Mouse (Mus musculus): ENCODE data around the gene Cdc42ep2. TPM values are rescaled to one million over a fixed set of nuclear protein-coding genes. Genes with fewer than 3 reads are reported as not detected.

The Cdc42ep2 gene
- polyA plus RNA-seq, 1 experiment = 0.10 TPM

DNA sequence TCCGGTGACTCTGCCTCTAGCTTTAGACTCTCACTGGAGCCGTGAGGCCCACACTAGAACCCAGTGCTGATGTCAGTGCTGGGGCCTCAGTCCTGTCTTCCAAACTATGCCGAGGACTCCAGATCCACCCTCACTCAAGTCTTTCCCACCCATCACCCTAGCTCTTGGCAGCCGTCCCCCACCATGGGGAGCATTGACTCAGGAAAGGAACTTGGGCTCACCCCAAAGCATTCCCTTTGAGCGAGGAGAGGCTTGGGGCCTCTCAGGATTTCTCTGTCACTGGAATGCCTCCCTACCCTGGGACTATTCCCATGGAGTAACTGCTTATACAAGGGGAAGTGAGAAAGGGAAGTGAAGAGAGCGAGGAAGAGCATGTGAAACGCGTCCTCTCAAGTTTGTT is 21.3 kb upstream of the Cdc42ep2 start:
- TF ChIP-seq GATA1 (IDR thresholded peaks at IDR 0.05; ENCODE audit: low read length) (no peak), TAL1 (IDR thresholded peaks at IDR 0.05; ENCODE audit: low read length) (no peak)
- Histone ChIP-seq H3K4me1 (ENCODE audit: control insufficient read depth) (peaks cover 13% of the 10 kb centered on the region), H3K27me3 (ENCODE audit: control insufficient read depth) (no peaks in the 10 kb centered on the region), H3K4me3 (replicated peaks) (no peak overlapping the region), H3K9me3 (ENCODE audit: control insufficient read depth, low read length) (no peaks in the 10 kb centered on the region), H3K36me3 (ENCODE audit: control insufficient read depth) (peaks cover 100% of the 10 kb centered on the region)

DNA sequence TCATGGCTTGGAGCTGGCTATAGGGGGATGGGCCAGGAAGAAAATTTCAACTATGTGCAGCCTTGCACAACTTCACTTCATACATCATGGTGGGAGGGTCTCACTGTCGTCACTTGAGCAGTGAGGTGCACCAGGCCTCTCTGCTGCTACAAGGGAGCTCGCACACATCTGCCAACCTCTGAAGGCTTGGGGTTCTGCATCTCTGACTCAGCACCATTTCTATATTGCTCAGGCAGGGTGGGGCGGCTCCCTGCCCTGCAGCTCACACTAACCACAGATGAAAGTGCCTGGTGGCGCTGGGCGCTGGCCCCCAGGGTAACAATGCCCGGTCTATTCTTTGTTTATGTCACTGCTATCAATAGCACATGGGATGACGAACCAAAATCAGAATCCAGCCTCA is 20.4 kb upstream of the Cdc42ep2 start:
- Histone ChIP-seq H3K9me3 (ENCODE audit: control insufficient read depth, low read length) (no peaks in the 10 kb centered on the region), H3K27me3 (ENCODE audit: control insufficient read depth) (no peaks in the 10 kb centered on the region), H3K4me3 (replicated peaks) (no peak overlapping the region), H3K4me1 (ENCODE audit: control insufficient read depth) (peaks cover 14% of the 10 kb centered on the region), H3K36me3 (ENCODE audit: control insufficient read depth) (peaks cover 100% of the 10 kb centered on the region)
- TF ChIP-seq TAL1 (IDR thresholded peaks at IDR 0.05; ENCODE audit: low read length) (no peak), GATA1 (IDR thresholded peaks at IDR 0.05; ENCODE audit: low read length) (no peak)

DNA sequence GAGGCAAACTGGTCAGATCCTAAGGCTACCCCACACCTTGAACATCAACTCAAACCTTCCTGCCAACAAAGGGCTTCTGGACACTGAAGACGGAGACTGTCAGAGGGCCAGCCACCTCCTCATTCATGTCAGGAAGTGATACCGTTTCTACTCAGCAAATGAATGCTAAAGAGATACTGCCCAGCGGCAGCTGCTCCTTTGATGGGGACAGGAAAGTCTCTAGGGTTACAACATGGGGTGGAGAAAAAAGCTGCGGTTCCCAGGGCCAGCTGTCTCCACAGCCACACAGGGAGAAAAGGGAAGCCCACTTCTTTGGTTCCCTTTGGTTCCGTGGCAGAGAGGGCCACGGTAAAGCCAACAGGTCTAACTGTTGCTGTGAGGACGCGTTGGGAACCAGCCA is 19.5 kb upstream of the Cdc42ep2 start:
- no peaks in the 10 kb centered on the region for H3K9me3 ChIP-seq (ENCODE audit: control insufficient read depth, low read length)
- peaks cover 23% of the 10 kb centered on the region for H3K4me1 ChIP-seq (ENCODE audit: control insufficient read depth)
- no peaks in the 10 kb centered on the region for H3K27me3 ChIP-seq (ENCODE audit: control insufficient read depth)
- TF ChIP-seq TAL1 (IDR thresholded peaks at IDR 0.05; ENCODE audit: low read length) = no peak
- no peak for TF ChIP-seq GATA1 (IDR thresholded peaks at IDR 0.05; ENCODE audit: low read length)
- no peak overlapping the region for H3K4me3 ChIP-seq (replicated peaks)
- H3K36me3 ChIP-seq (ENCODE audit: control insufficient read depth) = peaks cover 100% of the 10 kb centered on the region

DNA sequence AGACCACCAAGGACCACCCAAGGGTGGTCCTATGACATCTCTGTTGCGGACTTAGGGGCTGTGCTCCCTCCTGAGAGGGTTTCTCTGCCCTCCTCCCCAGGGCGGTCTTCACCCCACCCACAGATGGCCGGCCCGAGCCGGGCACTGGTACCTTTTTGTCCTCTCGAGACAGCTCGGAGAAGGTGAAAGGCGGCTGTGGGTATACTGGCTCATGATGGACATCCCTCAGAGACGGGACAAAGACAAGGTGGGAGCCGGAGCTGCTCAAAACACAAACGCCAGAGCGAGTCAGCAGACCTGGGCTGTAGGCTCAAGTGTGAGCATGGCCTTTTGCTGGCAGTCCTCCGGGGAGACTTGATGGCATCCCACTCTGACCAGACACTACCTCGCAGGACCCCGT is 18.8 kb upstream of the Cdc42ep2 start:
- H3K4me1 ChIP-seq (ENCODE audit: control insufficient read depth) = peaks cover 29% of the 10 kb centered on the region
- H3K36me3 ChIP-seq (ENCODE audit: control insufficient read depth) = peaks cover 100% of the 10 kb centered on the region

DNA sequence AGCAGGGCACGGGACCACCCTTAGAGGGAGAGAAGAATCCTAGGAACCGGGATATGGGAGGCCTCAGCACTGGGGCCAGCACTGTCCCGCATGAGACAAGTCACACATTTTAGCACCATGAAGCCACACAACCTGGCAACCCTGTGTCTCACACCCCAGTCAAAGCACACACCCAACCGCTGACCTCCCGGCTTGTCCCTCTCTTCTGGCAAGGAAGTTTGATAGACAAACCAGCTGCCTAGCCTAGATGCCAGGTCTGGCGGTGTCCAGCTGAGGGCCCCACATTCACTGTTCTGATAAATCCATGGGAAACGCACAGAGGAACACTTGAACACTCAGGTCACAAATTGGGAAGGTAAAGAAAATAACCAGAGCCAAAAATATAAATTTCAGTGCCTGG is 18.0 kb upstream of the Cdc42ep2 start:
- no peaks in the 10 kb centered on the region for H3K9me3 ChIP-seq (ENCODE audit: control insufficient read depth, low read length)
- peaks cover 96% of the 10 kb centered on the region for H3K36me3 ChIP-seq (ENCODE audit: control insufficient read depth)

More for the DNA sequence above, 18.8 kb upstream of the Cdc42ep2 start:
- TF ChIP-seq TAL1 (IDR thresholded peaks at IDR 0.05; ENCODE audit: low read length) (no peak), GATA1 (IDR thresholded peaks at IDR 0.05; ENCODE audit: low read length) (no peak)
- Histone ChIP-seq H3K27me3 (ENCODE audit: control insufficient read depth) (no peaks in the 10 kb centered on the region), H3K9me3 (ENCODE audit: control insufficient read depth, low read length) (no peaks in the 10 kb centered on the region), H3K4me3 (replicated peaks) (no peak overlapping the region)

DNA sequence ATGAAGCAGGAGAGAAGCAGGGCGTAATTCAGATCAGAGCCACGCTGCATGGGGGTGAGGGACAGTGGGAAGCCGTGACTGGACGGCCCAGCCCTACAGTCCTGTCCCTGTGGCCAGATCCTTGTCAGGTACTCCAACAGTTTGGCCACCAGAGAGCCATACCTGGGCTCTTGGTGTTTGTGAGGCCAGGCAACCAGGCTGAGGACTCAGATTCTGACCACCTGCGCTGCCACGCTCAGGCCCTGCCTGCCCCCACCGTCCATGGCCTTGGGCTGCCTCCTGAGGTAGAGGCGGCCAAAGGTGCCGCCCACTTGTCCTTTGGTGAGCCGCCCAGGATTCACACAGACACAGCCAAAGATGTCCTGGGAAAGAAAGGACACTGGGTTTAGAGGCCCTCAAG is 16.0 kb upstream of the Cdc42ep2 start:
- Histone ChIP-seq H3K4me1 (ENCODE audit: control insufficient read depth) (peaks cover 49% of the 10 kb centered on the region), H3K36me3 (ENCODE audit: control insufficient read depth) (peaks cover 76% of the 10 kb centered on the region), H3K4me3 (replicated peaks) (no peak overlapping the region), H3K27me3 (ENCODE audit: control insufficient read depth) (peaks cover 17% of the 10 kb centered on the region), H3K9me3 (ENCODE audit: control insufficient read depth, low read length) (0 out of 2 replicates have a peak, but pooled peaks cover 2% of the 10 kb centered on the region)
- TF ChIP-seq TAL1 (IDR thresholded peaks at IDR 0.05; ENCODE audit: low read length) (no peak), GATA1 (IDR thresholded peaks at IDR 0.05; ENCODE audit: low read length) (no peak)

More for the DNA sequence above, 18.0 kb upstream of the Cdc42ep2 start:
- peaks cover under 1% of the 10 kb centered on the region; the same call in 1 of the 2 replicates for H3K27me3 ChIP-seq (ENCODE audit: control insufficient read depth)
- peaks cover 38% of the 10 kb centered on the region for H3K4me1 ChIP-seq (ENCODE audit: control insufficient read depth)
- TF ChIP-seq GATA1 (IDR thresholded peaks at IDR 0.05; ENCODE audit: low read length) (no peak), TAL1 (IDR thresholded peaks at IDR 0.05; ENCODE audit: low read length) (no peak)
- H3K4me3 ChIP-seq (replicated peaks) = no peak overlapping the region

DNA sequence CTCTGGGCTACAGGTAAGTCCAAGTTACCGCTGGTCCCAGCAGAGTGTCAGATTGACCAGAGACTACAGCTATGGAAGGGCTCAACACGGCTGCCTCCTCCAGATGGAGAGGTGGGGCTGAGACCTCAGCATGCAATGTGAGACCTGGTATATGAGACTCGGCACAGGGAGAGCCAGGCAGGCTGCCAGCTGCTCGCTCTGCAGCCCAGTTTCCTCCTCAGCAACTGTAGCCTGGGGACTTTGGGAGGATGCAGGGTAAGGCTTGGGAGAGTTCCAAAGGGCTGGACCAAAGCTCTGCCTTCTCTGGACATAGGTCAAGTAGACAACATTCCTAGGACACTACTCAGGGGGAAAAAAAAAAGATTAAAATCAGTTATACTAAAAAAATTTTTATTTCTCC is 15.6 kb upstream of the Cdc42ep2 start:
- peaks cover 72% of the 10 kb centered on the region for H3K36me3 ChIP-seq (ENCODE audit: control insufficient read depth)
- TF ChIP-seq GATA1 (IDR thresholded peaks at IDR 0.05; ENCODE audit: low read length) = no peak
- TF ChIP-seq TAL1 (IDR thresholded peaks at IDR 0.05; ENCODE audit: low read length) = no peak
- H3K4me3 ChIP-seq (replicated peaks) = no peak overlapping the region
- peaks cover 50% of the 10 kb centered on the region for H3K4me1 ChIP-seq (ENCODE audit: control insufficient read depth)
- H3K27me3 ChIP-seq (ENCODE audit: control insufficient read depth) = peaks cover 22% of the 10 kb centered on the region
- 0 out of 2 replicates have a peak, but pooled peaks cover 2% of the 10 kb centered on the region for H3K9me3 ChIP-seq (ENCODE audit: control insufficient read depth, low read length)

DNA sequence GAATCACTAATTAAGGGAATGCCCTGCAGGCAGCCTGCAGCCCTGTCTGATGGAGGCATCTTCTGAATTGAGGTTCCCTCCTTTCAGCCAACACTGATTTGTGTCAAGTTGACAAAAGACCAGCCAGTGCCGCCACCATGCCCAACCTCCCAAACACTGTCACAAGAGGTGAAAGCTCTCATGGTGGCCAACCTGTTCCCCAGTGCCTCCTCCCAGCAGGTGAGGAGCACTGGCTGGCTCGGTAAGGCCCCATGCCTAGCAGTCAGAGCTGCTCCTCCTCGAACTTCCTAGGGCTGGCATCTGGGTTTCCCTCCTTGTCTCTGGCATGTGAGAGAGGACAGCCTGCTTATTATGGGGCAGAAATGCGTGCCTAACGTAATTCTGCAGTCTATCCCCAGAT is 15.1 kb upstream of the Cdc42ep2 start:
- H3K4me1 ChIP-seq (ENCODE audit: control insufficient read depth) = peaks cover 47% of the 10 kb centered on the region
- no peak overlapping the region for H3K4me3 ChIP-seq (replicated peaks)
- H3K36me3 ChIP-seq (ENCODE audit: control insufficient read depth) = peaks cover 67% of the 10 kb centered on the region
- H3K27me3 ChIP-seq (ENCODE audit: control insufficient read depth) = peaks cover 26% of the 10 kb centered on the region
- TF ChIP-seq GATA1 (IDR thresholded peaks at IDR 0.05; ENCODE audit: low read length) = no peak
- TF ChIP-seq TAL1 (IDR thresholded peaks at IDR 0.05; ENCODE audit: low read length) = no peak
- 0 out of 2 replicates have a peak, but pooled peaks cover 2% of the 10 kb centered on the region for H3K9me3 ChIP-seq (ENCODE audit: control insufficient read depth, low read length)

DNA sequence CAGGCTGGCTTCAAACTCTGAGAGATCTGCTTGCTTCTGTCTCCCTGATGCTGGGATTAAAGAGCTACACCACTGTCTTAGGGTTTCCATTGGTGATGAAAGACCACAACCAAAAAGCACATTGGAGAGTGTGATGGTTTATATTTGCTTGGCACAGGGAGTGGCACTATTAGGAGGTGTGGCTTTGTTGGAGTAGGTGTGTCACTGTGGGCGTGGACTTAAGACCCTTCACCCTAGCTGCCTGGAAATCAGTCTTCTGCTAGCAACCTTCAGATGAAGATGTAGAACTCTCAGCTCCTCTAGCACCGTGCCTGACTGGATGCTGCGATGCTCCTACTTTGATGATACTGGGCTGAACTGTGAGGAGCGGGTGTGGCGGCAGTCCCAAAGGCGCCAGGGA is 13.9 kb upstream of the Cdc42ep2 start:
- H3K4me1 ChIP-seq (ENCODE audit: control insufficient read depth) = peaks cover 47% of the 10 kb centered on the region
- peaks cover 38% of the 10 kb centered on the region for H3K27me3 ChIP-seq (ENCODE audit: control insufficient read depth)
- H3K4me3 ChIP-seq (replicated peaks) = peak overlapping the region; percentile 15
- TF ChIP-seq GATA1 (IDR thresholded peaks at IDR 0.05; ENCODE audit: low read length) = no peak
- H3K36me3 ChIP-seq (ENCODE audit: control insufficient read depth) = peaks cover 55% of the 10 kb centered on the region
- H3K9me3 ChIP-seq (ENCODE audit: control insufficient read depth, low read length) = 0 out of 2 replicates have a peak, but pooled peaks cover 2% of the 10 kb centered on the region

DNA sequence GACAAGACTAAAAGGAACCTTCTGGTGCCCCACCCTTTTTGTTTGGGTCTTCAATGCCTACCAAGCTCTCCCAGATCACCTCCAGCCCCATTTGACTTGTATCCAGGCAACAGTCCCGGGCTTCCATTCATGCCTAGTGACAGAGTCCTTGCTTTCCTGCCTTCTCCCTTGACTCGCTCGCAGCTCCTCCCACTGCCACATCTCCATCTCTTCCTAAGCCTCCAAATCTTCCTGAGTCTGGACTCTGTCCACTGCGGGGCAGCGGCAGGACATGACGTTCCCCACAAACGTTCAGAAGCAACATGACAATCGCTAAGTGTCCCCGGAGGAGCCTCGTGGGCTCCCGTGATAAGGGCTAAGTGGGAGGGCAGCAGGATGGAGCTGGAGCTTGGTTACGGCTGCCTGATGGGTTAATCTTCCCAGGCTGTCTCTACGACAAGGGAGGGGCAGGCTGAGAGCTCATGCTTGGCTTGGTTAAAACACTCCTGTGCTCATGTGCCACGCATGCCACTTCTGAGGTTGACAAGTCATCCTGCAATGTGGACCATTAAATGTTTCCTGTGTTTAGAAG is 13.3 kb upstream of the Cdc42ep2 start:
- TF ChIP-seq GATA1 (IDR thresholded peaks at IDR 0.05; ENCODE audit: low read length) = no peak
- no peak for TF ChIP-seq TAL1 (IDR thresholded peaks at IDR 0.05; ENCODE audit: low read length)
- H3K36me3 ChIP-seq (ENCODE audit: control insufficient read depth) = peaks cover 49% of the 10 kb centered on the region
- H3K27me3 ChIP-seq (ENCODE audit: control insufficient read depth) = peaks cover 42% of the 10 kb centered on the region
- H3K4me3 ChIP-seq (replicated peaks) = peak overlapping the region; percentile 15
- H3K9me3 ChIP-seq (ENCODE audit: control insufficient read depth, low read length) = 0 out of 2 replicates have a peak, but pooled peaks cover 2% of the 10 kb centered on the region
- H3K4me1 ChIP-seq (ENCODE audit: control insufficient read depth) = peaks cover 47% of the 10 kb centered on the region

All from erythroblast, embryonic 14.5 days (primary cell).